Mouse (Mus musculus) central nervous system, embryonic 18 days (tissue): ENCODE data around the gene Senp3. TPM values are rescaled to one million over a fixed set of nuclear protein-coding genes. Genes with fewer than 3 reads are reported as not detected.

Experiments used
- polyA plus RNA-seq: library from polyadenylated mRNA; depleted of rRNA; stranded (reverse); fragments of >200 nt; gene quantifications from 2 replicates; pipeline ENCODE4 v1.2.3, GENCODE M21; 2012; rRNA removed

Senp3 gene
- 155 and 168 TPM in 2 replicates for polyA plus RNA-seq

GRCm38 (mm10) chr11:69681314-69682208 is at the start of gene Senp3:
Gene Senp3, minus strand, starts transcription at chr11:69682084.

GRCm38 (mm10) chr11:69695361-69696181 is 13.7 kb upstream of the Senp3 start, which contains the start of the genes Tnfsf12 and Tnfsfm13:
Gene Tnfsf12, minus strand, starts transcription at chr11:69695849.
Gene Tnfsfm13, minus strand, starts transcription at chr11:69696098.

GRCm38 (mm10) chr11:69685526-69686148 is 3.8 kb upstream of the Senp3 start, which contains the start of gene Tnfsf13:
Gene Tnfsf13, minus strand, starts transcription at chr11:69685784.

GRCm38 (mm10) chr11:69672211-69672706 is 9.6 kb downstream of the Senp3 start, which contains the start of gene Eif4a1:
Gene Eif4a1, minus strand, starts transcription at chr11:69672423.

GRCm38 (mm10) chr11:69665961-69666664 is 15.8 kb downstream of the Senp3 start, which contains the start of gene Cd68:
Gene Cd68, minus strand, starts transcription at chr11:69666153.

GRCm38 (mm10) chr11:69662213-69662966 is 19.5 kb downstream of the Senp3 start, which contains the start of gene Mpdu1:
Gene Mpdu1, minus strand, starts transcription at chr11:69662642.

GRCm38 (mm10) chr11:69655264-69656064 is 26.4 kb downstream of the Senp3 start, which contains the start of gene Sox15:
Gene Sox15, plus strand, starts transcription at chr11:69655314.

GRCm38 (mm10) chr11:69632284-69633089 is 49.4 kb downstream of the Senp3 start, which contains the start of gene Fxr2:
Gene Fxr2, plus strand, starts transcription at chr11:69632990.

Other genes starting within 250 kb of the Senp3 start
- 9.3 and 9.5 TPM in 2 replicates for gene Dnah2, start 133.0 kb downstream of the Senp3 start, polyA plus RNA-seq
- gene Efnb3, start 121.9 kb downstream of the Senp3 start, polyA plus RNA-seq, result 209 and 212 TPM in 2 replicates
- 15.4 and 16.4 TPM in 2 replicates for gene Wrap53, start 101.8 kb downstream of the Senp3 start, polyA plus RNA-seq
- 63.0 and 69.2 TPM in 2 replicates for gene Trp53, start 101.7 kb downstream of the Senp3 start, polyA plus RNA-seq
- gene Atp1b2, start 76.1 kb downstream of the Senp3 start, polyA plus RNA-seq, result 95.2 and 95.8 TPM in 2 replicates
- gene Shbg, start 64.2 kb downstream of the Senp3 start, polyA plus RNA-seq, result not detected in 2 replicates
- 16.5 and 16.9 TPM in 2 replicates for gene Sat2, start 60.1 kb downstream of the Senp3 start, polyA plus RNA-seq
- gene Fxr2, start 49.1 kb downstream of the Senp3 start, polyA plus RNA-seq, result 121 and 125 TPM in 2 replicates
- gene Sox15, start 26.8 kb downstream of the Senp3 start, polyA plus RNA-seq, result 0.13 TPM in 1 of 2 replicates, not detected in the other
- gene Mpdu1, start 19.4 kb downstream of the Senp3 start, polyA plus RNA-seq, result 125 and 127 TPM in 2 replicates
- 6.1 and 7.5 TPM in 2 replicates for gene Cd68, start 15.9 kb downstream of the Senp3 start, polyA plus RNA-seq
- gene Eif4a1, start 9.7 kb downstream of the Senp3 start, polyA plus RNA-seq, result 887 and 907 TPM in 2 replicates
- gene Tnfsf13, start 3.7 kb upstream of the Senp3 start, polyA plus RNA-seq, result 0.79 and 1.1 TPM in 2 replicates
- gene Tnfsf12, start 13.8 kb upstream of the Senp3 start, polyA plus RNA-seq, result 7.0 and 7.1 TPM in 2 replicates
- gene Tnfsfm13, start 14.0 kb upstream of the Senp3 start, polyA plus RNA-seq, result 1.2 and 1.5 TPM in 2 replicates
- 20.4 and 20.9 TPM in 2 replicates for gene Polr2a, start 76.6 kb upstream of the Senp3 start, polyA plus RNA-seq
- 0.12 and 0.20 TPM in 2 replicates for gene Slc35g3, start 79.9 kb upstream of the Senp3 start, polyA plus RNA-seq
- gene Zbtb4, start 83.8 kb upstream of the Senp3 start, polyA plus RNA-seq, result 15.8 and 16.1 TPM in 2 replicates
- gene Chrnb1, start 113.9 kb upstream of the Senp3 start, polyA plus RNA-seq, result 1.6 and 5.2 TPM in 2 replicates
- gene Fgf11, start 119.8 kb upstream of the Senp3 start, polyA plus RNA-seq, result 23.7 and 27.4 TPM in 2 replicates
- 0.13 and 0.25 TPM in 2 replicates for gene Tmem102, start 123.5 kb upstream of the Senp3 start, polyA plus RNA-seq
- gene Gm39566, start 133.2 kb upstream of the Senp3 start, polyA plus RNA-seq, result not detected in 2 replicates
- not detected in 2 replicates for gene Spem2, start 136.4 kb upstream of the Senp3 start, polyA plus RNA-seq
- gene Spem1, start 140.1 kb upstream of the Senp3 start, polyA plus RNA-seq, result 1.3 and 1.5 TPM in 2 replicates
- 90.2 and 112 TPM in 2 replicates for gene Nlgn2, start 155.7 kb upstream of the Senp3 start, polyA plus RNA-seq
- gene Tmem256, start 156.4 kb upstream of the Senp3 start, polyA plus RNA-seq, result 232 and 256 TPM in 2 replicates
- gene Plscr3, start 164.3 kb upstream of the Senp3 start, polyA plus RNA-seq, result 73.6 and 80.2 TPM in 2 replicates
- 0.04 and 0.18 TPM in 2 replicates for gene Tnk1, start 176.6 kb upstream of the Senp3 start, polyA plus RNA-seq
- gene Tmem95, start 195.9 kb upstream of the Senp3 start, polyA plus RNA-seq, result not detected in 2 replicates
- gene Kctd11, start 199.3 kb upstream of the Senp3 start, polyA plus RNA-seq, result 1.2 TPM in 2 replicates
- 0.61 and 0.68 TPM in 2 replicates for gene Acap1, start 213.5 kb upstream of the Senp3 start, polyA plus RNA-seq
- 5.3 and 5.6 TPM in 2 replicates for gene 2810408A11Rik, start 218.9 kb upstream of the Senp3 start, polyA plus RNA-seq
- 111 and 113 TPM in 2 replicates for gene Neurl4, start 219.0 kb upstream of the Senp3 start, polyA plus RNA-seq
- 60.8 and 63.8 TPM in 2 replicates for gene Gps2, start 231.8 kb upstream of the Senp3 start, polyA plus RNA-seq
- gene Eif5a, start 239.9 kb upstream of the Senp3 start, polyA plus RNA-seq, result 777 and 816 TPM in 2 replicates